Mouse (Mus musculus): Measurements from ENCODE around the gene Cabp2.
"Not testable (repeated sequence)": the region's sequence is repeated elsewhere in the genome, so short reads cannot be mapped to it uniquely, and the experiment has no call there.

DNA sequence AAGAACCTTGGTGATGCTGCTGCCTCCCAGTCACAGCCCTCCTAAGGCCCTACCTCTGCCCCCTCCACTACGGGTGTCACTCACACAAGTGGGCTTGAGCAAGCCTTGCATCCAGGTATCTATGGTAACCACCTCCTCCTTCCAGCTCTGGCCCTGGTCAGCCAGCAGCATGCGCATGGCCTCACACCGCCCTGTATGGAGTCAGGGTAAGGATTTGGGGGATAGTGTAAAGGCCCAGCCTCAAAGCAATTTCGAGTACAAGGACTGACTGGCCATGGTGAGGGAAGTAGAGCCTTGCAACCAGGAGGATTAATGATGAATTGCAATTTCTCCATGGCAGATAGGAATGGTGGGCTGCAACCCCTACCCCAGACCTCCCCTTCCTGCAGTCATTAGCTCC, 39.9 kb upstream of the Cabp2 start:
- not testable (repeated sequence) for TF ChIP-seq CTCF, EP300 (IDR thresholded peaks at IDR 0.05; ENCODE audit: low read depth)
